Mouse (Mus musculus): ENCODE results near the gene Pak7. TPM values are rescaled to one million over a fixed set of nuclear protein-coding genes. Genes with fewer than 3 reads are reported as not detected.

Pak7 gene
- polyA plus RNA-seq (2015; fragmentation: Nextera tagmentation; extraction: Ambion mirVana): 0.34 and 0.66 TPM in 2 replicates

DNA sequence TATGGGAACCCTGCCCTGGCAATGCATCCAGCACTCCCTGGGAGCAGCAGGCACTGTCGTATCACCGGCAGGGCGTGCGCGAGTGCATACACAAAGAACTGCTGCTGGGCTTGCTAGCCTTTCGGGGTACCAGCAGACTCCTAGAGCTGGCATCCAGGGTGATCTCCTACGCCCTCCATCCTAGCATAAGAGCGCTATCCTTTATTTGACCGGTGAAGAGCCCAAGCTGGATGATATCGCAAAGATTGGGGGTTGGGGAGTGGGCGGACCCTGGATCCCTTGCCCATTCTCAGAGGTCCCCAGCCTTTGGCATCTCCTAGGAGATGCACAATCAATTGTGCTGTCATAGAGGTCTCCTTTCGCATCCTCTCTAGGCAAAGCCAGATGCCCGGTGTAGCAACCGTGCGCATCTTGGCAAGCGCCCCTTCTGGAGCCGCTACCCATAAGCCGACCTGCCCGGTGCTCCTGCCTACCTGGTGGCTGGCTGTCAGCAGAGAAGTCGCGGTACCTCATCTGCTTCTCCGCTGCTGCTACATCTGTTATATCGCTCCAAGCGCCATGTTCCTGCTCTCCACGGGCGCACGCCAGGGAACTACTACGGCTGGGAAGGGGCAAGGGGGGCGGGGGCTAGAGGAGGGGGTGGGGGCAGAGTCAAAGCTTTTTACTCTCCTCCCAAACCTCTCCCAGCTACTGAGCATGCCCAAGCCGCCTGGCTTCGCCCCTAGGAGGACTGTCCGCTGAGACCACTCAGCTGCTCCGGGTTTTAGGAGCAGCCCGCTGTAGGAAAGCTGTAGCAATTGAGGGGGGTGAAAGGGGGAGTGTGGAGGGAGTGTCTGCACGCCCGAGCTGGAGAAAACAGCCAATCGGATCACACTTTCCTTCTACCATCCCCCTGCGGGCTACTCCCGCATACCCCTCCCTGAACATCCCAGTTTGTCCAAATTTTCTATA is at the start of gene Pak7:
TSS of gene Pak7 (minus strand) at position 787 of the 951 bp plus-strand sequence.
- ATAC-seq (replicated peaks; ENCODE audit: low FRiP score, low read depth) (peak; percentile 97), DNase-seq (ENCODE audit: low spot score) (peak; percentile 90)
- H3K36me3 ChIP-seq (ENCODE audit: insufficient read depth, low read length): no peaks in the 10 kb centered on the region
- H3K9me3 ChIP-seq (replicated peaks; ENCODE audit: low read length): no peaks in the 10 kb centered on the region
- 0 out of 2 replicates have a peak, but pooled peaks cover 8% of the 10 kb centered on the region for H3K27me3 ChIP-seq (ENCODE audit: insufficient read depth, low read length)
- H3K4me2 ChIP-seq (ENCODE audit: low read length): peak within 1 kb of the TSS; percentile 79
- peaks cover 3% of the 10 kb centered on the region; the same call in 1 of the 2 replicates for H3K4me1 ChIP-seq (replicated peaks; ENCODE audit: insufficient read depth, low read length)
- no peak for TF ChIP-seq CTCF (IDR thresholded peaks at IDR 0.05; ENCODE audit: low read depth)
- peak within 1 kb of the TSS; percentile 47 for H3K4me3 ChIP-seq (replicated peaks; ENCODE audit: low read depth, low read length)
- 0 out of 2 replicates have a peak within 1 kb of the TSS, but pooled peaks have one; percentile 1 for H3K9ac ChIP-seq (ENCODE audit: low read depth, low read length)
- H3K27ac ChIP-seq: no peak within 1 kb of the TSS
- WGBS: under 1% methylated on average over 39 of the region's 39 CpGs

- Histone ChIP-seq H3K9me3 (replicated peaks; ENCODE audit: low read length) (no peaks in the 10 kb centered on the region), H3K4me3 (replicated peaks; ENCODE audit: low read depth, low read length) (no peak overlapping the region), H3K9ac (ENCODE audit: low read depth, low read length) (no peak overlapping the region), H3K4me1 (replicated peaks; ENCODE audit: insufficient read depth, low read length) (no peaks in the 10 kb centered on the region), H3K4me2 (ENCODE audit: low read length) (no peak overlapping the region), H3K36me3 (ENCODE audit: insufficient read depth, low read length) (no peaks in the 10 kb centered on the region), H3K27me3 (ENCODE audit: insufficient read depth, low read length) (no peaks in the 10 kb centered on the region), H3K27ac (no peak overlapping the region)
- DNase-seq (ENCODE audit: low spot score) (no peak), ATAC-seq (replicated peaks; ENCODE audit: low FRiP score, low read depth) (no peak)
- TF ChIP-seq CTCF (IDR thresholded peaks at IDR 0.05; ENCODE audit: low read depth): no peak
- 80% methylated on average over 6 of the region's 6 CpGs for WGBS
Measured at GRCm38 (mm10) chr2:136425561-136425960, 37.8 kb upstream of the Pak7 start.

- no peaks in the 10 kb centered on the region for H3K4me1 ChIP-seq (replicated peaks; ENCODE audit: insufficient read depth, low read length)
- H3K4me2 ChIP-seq (ENCODE audit: low read length): no peak overlapping the region
- no peaks in the 10 kb centered on the region for H3K36me3 ChIP-seq (ENCODE audit: insufficient read depth, low read length)
- no peaks in the 10 kb centered on the region for H3K9me3 ChIP-seq (replicated peaks; ENCODE audit: low read length)
- no peak overlapping the region for H3K4me3 ChIP-seq (replicated peaks; ENCODE audit: low read depth, low read length)
- H3K27ac ChIP-seq: no peak overlapping the region
- ATAC-seq (replicated peaks; ENCODE audit: low FRiP score, low read depth): no peak
- DNase-seq (ENCODE audit: low spot score): no peak
- no peak for TF ChIP-seq CTCF (IDR thresholded peaks at IDR 0.05; ENCODE audit: low read depth)
- no peak overlapping the region for H3K9ac ChIP-seq (ENCODE audit: low read depth, low read length)
- H3K27me3 ChIP-seq (ENCODE audit: insufficient read depth, low read length): no peaks in the 10 kb centered on the region
- 83% methylated on average over 1 of the region's 1 CpGs for WGBS
Measured at GRCm38 (mm10) chr2:136419543-136419942, 31.8 kb upstream of the Pak7 start.

DNA sequence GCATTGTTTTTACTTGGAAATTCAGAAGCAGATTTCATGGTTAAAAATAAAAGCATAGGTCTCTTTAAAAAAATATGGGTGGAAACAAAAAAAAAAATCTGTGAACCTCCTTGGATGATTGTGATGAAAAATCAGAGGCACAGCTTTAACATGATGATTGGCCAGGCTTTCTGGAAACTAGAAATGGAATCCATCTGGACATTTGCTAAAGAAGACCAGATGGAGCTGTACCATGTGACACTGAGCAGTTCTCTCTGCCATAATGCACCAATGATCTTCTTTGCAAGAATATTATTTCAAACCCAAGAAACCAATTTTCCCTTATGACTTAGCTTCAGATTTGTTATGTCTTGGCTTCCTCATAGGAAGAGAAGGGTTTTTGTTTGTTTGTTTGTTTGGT is 28.6 kb upstream of the Pak7 start:
- Histone ChIP-seq H3K27me3 (ENCODE audit: insufficient read depth, low read length) (no peaks in the 10 kb centered on the region), H3K36me3 (ENCODE audit: insufficient read depth, low read length) (no peaks in the 10 kb centered on the region), H3K4me3 (replicated peaks; ENCODE audit: low read depth, low read length) (no peak overlapping the region), H3K4me1 (replicated peaks; ENCODE audit: insufficient read depth, low read length) (no peaks in the 10 kb centered on the region), H3K27ac (no peak overlapping the region), H3K9me3 (replicated peaks; ENCODE audit: low read length) (no peaks in the 10 kb centered on the region), H3K9ac (ENCODE audit: low read depth, low read length) (no peak overlapping the region), H3K4me2 (ENCODE audit: low read length) (no peak overlapping the region)
- no peak for TF ChIP-seq CTCF (IDR thresholded peaks at IDR 0.05; ENCODE audit: low read depth)
- DNase-seq (ENCODE audit: low spot score) (no peak), ATAC-seq (replicated peaks; ENCODE audit: low FRiP score, low read depth) (no peak)

DNA sequence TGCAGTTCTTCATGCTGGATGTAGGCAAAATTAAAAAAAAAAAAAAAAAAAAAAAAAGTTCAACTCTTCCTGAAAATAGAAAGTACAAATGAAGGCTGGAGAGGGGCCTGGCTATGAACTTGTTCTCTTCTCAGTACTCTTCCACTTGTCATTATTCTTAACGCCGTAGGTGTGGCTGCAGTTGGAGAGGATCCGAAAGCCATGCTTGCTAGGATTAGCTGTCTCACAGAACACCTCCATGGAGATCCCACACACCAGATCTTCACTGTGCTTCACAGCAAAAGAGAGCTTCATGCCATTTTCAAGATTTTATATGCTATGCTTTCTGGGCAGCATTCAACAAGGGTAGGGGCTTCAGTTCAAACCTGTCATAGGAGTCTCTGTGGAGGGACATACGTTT is 14.8 kb upstream of the Pak7 start:
- no peak for TF ChIP-seq CTCF (IDR thresholded peaks at IDR 0.05; ENCODE audit: low read depth)
- WGBS: 74% methylated on average over 4 of the region's 4 CpGs

DNA sequence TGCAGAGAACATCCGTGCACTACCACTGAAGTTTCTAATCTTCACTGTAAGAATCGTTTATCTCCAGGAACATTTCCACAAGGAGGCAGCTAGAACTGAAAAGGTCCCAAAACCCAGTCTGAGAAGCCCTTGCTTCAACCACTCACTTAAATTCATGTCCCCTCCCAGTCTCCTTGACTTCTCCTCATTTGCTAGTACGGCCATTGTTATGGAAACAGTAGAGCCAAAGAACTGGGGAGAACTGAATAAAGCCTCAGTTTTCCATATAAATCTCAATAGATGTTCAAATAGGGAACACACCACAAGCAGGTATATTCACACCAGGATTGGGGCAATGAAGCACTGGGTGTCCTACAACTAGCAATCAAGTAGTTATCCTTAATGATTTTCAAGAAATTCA is 12.4 kb downstream of the Pak7 start:
- DNase-seq (ENCODE audit: low spot score) (no peak), ATAC-seq (replicated peaks; ENCODE audit: low FRiP score, low read depth) (no peak)
- no peaks in the 10 kb centered on the region for H3K9me3 ChIP-seq (replicated peaks; ENCODE audit: low read length)
- no peak overlapping the region for H3K4me2 ChIP-seq (ENCODE audit: low read length)
- H3K9ac ChIP-seq (ENCODE audit: low read depth, low read length): no peak overlapping the region
- 56% methylated on average over 3 of the region's 3 CpGs for WGBS
- H3K4me3 ChIP-seq (replicated peaks; ENCODE audit: low read depth, low read length): no peak overlapping the region
- no peaks in the 10 kb centered on the region for H3K4me1 ChIP-seq (replicated peaks; ENCODE audit: insufficient read depth, low read length)
- H3K27me3 ChIP-seq (ENCODE audit: insufficient read depth, low read length): no peaks in the 10 kb centered on the region
- H3K27ac ChIP-seq: no peak overlapping the region
- no peaks in the 10 kb centered on the region for H3K36me3 ChIP-seq (ENCODE audit: insufficient read depth, low read length)
- no peak for TF ChIP-seq CTCF (IDR thresholded peaks at IDR 0.05; ENCODE audit: low read depth)

More for the DNA sequence above, 14.8 kb upstream of the Pak7 start:
- no peak for ATAC-seq (replicated peaks; ENCODE audit: low FRiP score, low read depth)
- Histone ChIP-seq H3K4me2 (ENCODE audit: low read length) (no peak overlapping the region), H3K27me3 (ENCODE audit: insufficient read depth, low read length) (no peaks in the 10 kb centered on the region), H3K27ac (no peak overlapping the region), H3K9me3 (replicated peaks; ENCODE audit: low read length) (no peaks in the 10 kb centered on the region), H3K9ac (ENCODE audit: low read depth, low read length) (no peak overlapping the region), H3K4me3 (replicated peaks; ENCODE audit: low read depth, low read length) (no peak overlapping the region), H3K36me3 (ENCODE audit: insufficient read depth, low read length) (no peaks in the 10 kb centered on the region), H3K4me1 (replicated peaks; ENCODE audit: insufficient read depth, low read length) (no peaks in the 10 kb centered on the region)
- no peak for DNase-seq (ENCODE audit: low spot score)

Data from kidney, postnatal 0 days (tissue).